Mouse (Mus musculus) heart, embryonic 11.5 days (tissue): ENCODE measurements around the gene Sost. TPM values are rescaled to one million over a fixed set of nuclear protein-coding genes. Genes with fewer than 3 reads are reported as not detected.

Source experiments
- ATAC-seq: fragments of 200-750 bp; cut with Nextera tagmentation; replicated peaks from 2 replicates; pipeline ENCODE4 v1.8.0; 2017; ENCODE audit warnings: moderate library complexity; ENCODE audit not compliant: insufficient number of reproducible peaks, low FRiP score, low TSS enrichment
- H3K27ac ChIP-seq: fragments of 300-500 bp; sonication (generic); 2 replicates; pipeline ENCODE4 v1.5.1; 2014; ENCODE audit warnings: mild to moderate bottlenecking, low read depth, low read length
- H3K27me3 ChIP-seq: fragments of 300-500 bp; sonication (generic); 2 replicates; pipeline ENCODE4 v1.6.1; 2014; ENCODE audit warnings: mild to moderate bottlenecking, low read length, mixed read lengths; ENCODE audit not compliant: control insufficient read depth, insufficient read depth
- H3K36me3 ChIP-seq: fragments of 300-500 bp; sonication (generic); 2 replicates; pipeline ENCODE4 v1.6.1; 2014; ENCODE audit warnings: mild to moderate bottlenecking, low read length, moderate library complexity, mixed read lengths; ENCODE audit not compliant: control insufficient read depth, insufficient read depth
- H3K4me1 ChIP-seq: fragments of 300-500 bp; sonication (generic); 2 replicates; pipeline ENCODE4 v1.6.1; 2014; ENCODE audit warnings: low read length; ENCODE audit not compliant: control insufficient read depth, insufficient read depth
- H3K4me2 ChIP-seq: fragments of 300-500 bp; sonication (generic); 2 replicates; pipeline ENCODE4 v1.6.1; 2014; ENCODE audit warnings: mild to moderate bottlenecking, moderate library complexity
- H3K4me3 ChIP-seq: fragments of 300-500 bp; sonication (generic); 2 replicates; pipeline ENCODE4 v1.5.1; 2014; ENCODE audit warnings: low read depth, low read length
- H3K9ac ChIP-seq: fragments of 300-500 bp; sonication (generic); 2 replicates; pipeline ENCODE4 v1.6.1; 2014; ENCODE audit warnings: mild to moderate bottlenecking, low read depth, low read length, moderate library complexity
- H3K9me3 ChIP-seq: fragments of 300-500 bp; sonication (generic); replicated peaks from 2 replicates; pipeline ENCODE4 v1.6.1; 2016; ENCODE audit warnings: low read length; ENCODE audit not compliant: control insufficient read depth
- WGBS: fragments of 180-500 bp; shearing (Covaris S2); extraction: QIAGEN DNeasy Blood & Tissue Kit; methylation state at CpG from one replicate; pipeline ENCODE4 v1.1.7; 2014; ENCODE audit not compliant: insufficient replicate concordance; 5-methylcytosine and 5-hydroxymethylcytosine counted together
- polyA plus RNA-seq: library from polyadenylated mRNA; unstranded; fragments of >200 nt; fragmentation: Nextera tagmentation; extraction: Ambion mirVana; gene quantifications from 2 replicates; pipeline ENCODE4 v1.2.1, GENCODE M21; 2014

Sost gene
- polyA plus RNA-seq, 1 experiment from 2014 or later, result 0.43 TPM

DNA sequence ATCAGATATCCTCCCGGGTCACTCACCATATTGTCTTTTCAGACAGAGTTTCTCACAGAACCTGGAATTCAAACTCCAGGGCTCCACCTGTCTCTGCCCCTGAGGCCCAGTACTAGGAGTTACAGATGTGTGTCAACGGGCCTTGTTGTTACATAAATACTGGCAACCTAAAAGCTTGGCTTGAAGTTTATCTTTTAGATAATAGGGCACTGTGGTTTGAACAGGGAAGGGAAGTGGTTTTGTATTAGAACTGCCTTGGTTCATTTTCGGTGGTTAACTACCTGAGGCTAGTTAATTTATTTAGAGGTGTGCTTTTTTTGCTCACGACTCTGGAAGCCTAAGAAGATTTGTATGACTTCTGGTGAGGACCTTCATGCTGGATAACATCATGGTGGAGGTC, 13.4 kb downstream of the Sost start:
- no peaks in the 10 kb centered on the region for H3K9me3 ChIP-seq
- H3K27ac ChIP-seq, result peak overlapping the region; percentile 70
- H3K4me3 ChIP-seq, result no peak overlapping the region
- WGBS, result 38% methylated on average over 4 of the region's 4 CpGs
- no peaks in the 10 kb centered on the region for H3K36me3 ChIP-seq
- ATAC-seq, result no peak
- no peak overlapping the region for H3K9ac ChIP-seq
- H3K27me3 ChIP-seq, result peaks cover 4% of the 10 kb centered on the region; the same call in 1 of the 2 replicates
- peaks cover 19% of the 10 kb centered on the region for H3K4me1 ChIP-seq
- peak overlapping the region; percentile 43 for H3K4me2 ChIP-seq

GRCm38 (mm10) chr11:101952541-101953341, 14.1 kb downstream of the Sost start:
- Histone ChIP-seq H3K4me3 (no peak overlapping the region), H3K4me2 (peak overlapping the region; percentile 43), H3K36me3 (no peaks in the 10 kb centered on the region), H3K9ac (no peak overlapping the region), H3K9me3 (no peaks in the 10 kb centered on the region), H3K4me1 (peaks cover 19% of the 10 kb centered on the region), H3K27me3 (peaks cover 4% of the 10 kb centered on the region; the same call in 1 of the 2 replicates), H3K27ac (peak overlapping the region; percentile 70)
- ATAC-seq, result peak; percentile 62; the same call in 1 of the 2 replicates
- WGBS, result 20% methylated on average over 24 of the region's 24 CpGs

DNA sequence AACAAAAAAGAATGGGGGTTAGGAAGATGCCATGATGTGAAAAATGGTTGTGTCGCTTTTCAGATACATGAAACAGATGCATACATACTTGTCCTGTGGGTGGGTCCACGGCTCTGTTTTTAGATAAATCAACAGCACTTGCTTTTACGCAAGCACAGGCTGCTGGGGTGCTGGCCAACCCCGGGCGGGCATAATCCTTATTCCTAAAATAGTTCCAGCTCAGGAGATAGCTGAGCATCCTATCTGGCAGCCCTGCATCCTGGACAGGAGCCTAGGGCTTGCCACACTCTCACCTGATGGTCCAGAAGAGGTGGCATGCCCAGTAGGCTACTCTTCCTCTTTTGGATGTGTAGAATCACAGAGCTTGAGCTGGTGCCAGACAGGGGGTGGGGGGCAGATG, 16.8 kb downstream of the Sost start:
- no peak for ATAC-seq
- Histone ChIP-seq H3K27ac (no peak overlapping the region), H3K9me3 (no peaks in the 10 kb centered on the region), H3K4me2 (no peak overlapping the region), H3K27me3 (peaks cover 2% of the 10 kb centered on the region; the same call in 1 of the 2 replicates), H3K4me1 (peaks cover 19% of the 10 kb centered on the region), H3K4me3 (no peak overlapping the region), H3K9ac (no peak overlapping the region), H3K36me3 (no peaks in the 10 kb centered on the region)
- WGBS, result 57% methylated on average over 5 of the region's 5 CpGs

GRCm38 (mm10) chr11:101946525-101946924, 20.3 kb downstream of the Sost start:
- Histone ChIP-seq H3K9ac (no peak overlapping the region), H3K27ac (no peak overlapping the region), H3K4me3 (no peak overlapping the region), H3K4me2 (no peak overlapping the region), H3K36me3 (no peaks in the 10 kb centered on the region), H3K27me3 (no peaks in the 10 kb centered on the region; the same call in 1 of the 2 replicates), H3K9me3 (no peaks in the 10 kb centered on the region), H3K4me1 (peaks cover 5% of the 10 kb centered on the region; the same call in 1 of the 2 replicates)
- WGBS, result 44% methylated on average over 5 of the region's 5 CpGs
- no peak for ATAC-seq

- WGBS, result 37% methylated on average over 3 of the region's 3 CpGs
- no peaks in the 10 kb centered on the region for H3K4me1 ChIP-seq
- no peak overlapping the region for H3K9ac ChIP-seq
- no peaks in the 10 kb centered on the region for H3K27me3 ChIP-seq
- no peak overlapping the region for H3K4me2 ChIP-seq
- no peak overlapping the region for H3K27ac ChIP-seq
- no peak for ATAC-seq
- H3K36me3 ChIP-seq, result no peaks in the 10 kb centered on the region
- H3K4me3 ChIP-seq, result no peak overlapping the region
- no peaks in the 10 kb centered on the region for H3K9me3 ChIP-seq
These were observed 23.8 kb downstream of the Sost start for GRCm38 (mm10) chr11:101943055-101943454.

GRCm38 (mm10) chr11:101937108-101937507, 29.7 kb downstream of the Sost start:
- no peak for ATAC-seq
- 0 out of 2 replicates have a peak, but pooled peaks cover 3% of the 10 kb centered on the region for H3K27me3 ChIP-seq

GRCm38 (mm10) chr11:101936421-101936820, 30.4 kb downstream of the Sost start:
- ATAC-seq, result no peak

More at GRCm38 (mm10) chr11:101937108-101937507, 29.7 kb downstream of the Sost start:
- Histone ChIP-seq H3K9me3 (no peaks in the 10 kb centered on the region), H3K9ac (peak overlapping the region; percentile 58), H3K4me2 (peak overlapping the region; percentile 70), H3K4me3 (peak overlapping the region; percentile 39), H3K4me1 (peaks cover 12% of the 10 kb centered on the region), H3K27ac (no peak overlapping the region), H3K36me3 (no peaks in the 10 kb centered on the region)
- under 1% methylated on average over 32 of the region's 32 CpGs for WGBS

GRCm38 (mm10) chr11:101935743-101936142, 31.1 kb downstream of the Sost start:
- 82% methylated on average over 3 of the region's 3 CpGs for WGBS
- H3K4me3 ChIP-seq, result no peak overlapping the region
- no peak for ATAC-seq
- no peaks in the 10 kb centered on the region for H3K36me3 ChIP-seq
- H3K9ac ChIP-seq, result no peak overlapping the region
- H3K27ac ChIP-seq, result no peak overlapping the region
- no peak overlapping the region for H3K4me2 ChIP-seq
- H3K27me3 ChIP-seq, result 0 out of 2 replicates have a peak, but pooled peaks cover 3% of the 10 kb centered on the region
- H3K4me1 ChIP-seq, result peaks cover 14% of the 10 kb centered on the region
- no peaks in the 10 kb centered on the region for H3K9me3 ChIP-seq

More at GRCm38 (mm10) chr11:101936421-101936820, 30.4 kb downstream of the Sost start:
- WGBS, result 31% methylated on average over 7 of the region's 7 CpGs
- Histone ChIP-seq H3K4me2 (peak overlapping the region; percentile 70), H3K27me3 (0 out of 2 replicates have a peak, but pooled peaks cover 3% of the 10 kb centered on the region), H3K9me3 (no peaks in the 10 kb centered on the region), H3K4me3 (peak overlapping the region; percentile 39; the same call in 1 of the 2 replicates), H3K4me1 (peaks cover 14% of the 10 kb centered on the region), H3K27ac (no peak overlapping the region), H3K36me3 (no peaks in the 10 kb centered on the region), H3K9ac (no peak overlapping the region)
